Mouse (Mus musculus) CH12.LX (cell line): Measurements from ENCODE around the gene Cacna1a. TPM values are rescaled to one million over a fixed set of nuclear protein-coding genes. Genes with fewer than 3 reads are reported as not detected.

Source experiments
- DNase-seq: peaks from one replicate; pipeline ENCODE4 v3.0.0-alpha.2; 2013; ENCODE audit errors: extremely low read depth
- H3K27ac ChIP-seq: 2 replicates; pipeline ENCODE4 v1.5.1; 2012; ENCODE audit warnings: low read depth, mild to moderate bottlenecking, control low read depth, moderate library complexity; ENCODE audit not compliant: insufficient read depth
- H3K27me3 ChIP-seq: replicated peaks from 2 replicates; pipeline ENCODE3; 2012; ENCODE audit warnings: inconsistent platforms
- H3K36me3 ChIP-seq, 2 experiments: replicated peaks in 1 of 2; 2 replicates each; pipeline versions ENCODE3 to v1.6.1; 2012; ENCODE audit warnings: inconsistent platforms in 1 of 2, low read length in 1 of 2, mild to moderate bottlenecking in 1 of 2, mixed read lengths in 1 of 2, moderate library complexity in 1 of 2; ENCODE audit not compliant: control insufficient read depth in 1 of 2, insufficient read depth in 1 of 2
- H3K4me1 ChIP-seq, 2 experiments: 2 replicates each; pipeline ENCODE4 v1.6.1; 2012; ENCODE audit warnings: inconsistent platforms in 1 of 2, moderate library complexity in 1 of 2; ENCODE audit not compliant: insufficient read depth in 2 of 2, control insufficient read depth in 1 of 2
- H3K4me2 ChIP-seq: 2 replicates; pipeline ENCODE4 v1.6.1; 2012; ENCODE audit warnings: low read depth, mild to moderate bottlenecking, control low read depth; ENCODE audit not compliant: poor library complexity, insufficient read depth, severe bottlenecking
- H3K4me3 ChIP-seq, 3 experiments: fragments of 150-350 bp in 1 of 3; sonication (generic) in 1 of 3; replicated peaks in 1 of 3; 2 replicates each; pipeline versions ENCODE3 to v1.5.1; 2011 to 2012; ENCODE audit warnings: low read depth in 2 of 3, low read length in 2 of 3, mild to moderate bottlenecking in 2 of 3, moderate library complexity in 2 of 3, control low read depth in 1 of 3, improper control_type of control experiment in 1 of 3, inconsistent platforms in 1 of 3, mixed read lengths in 1 of 3; ENCODE audit not compliant: poor library complexity in 1 of 3
- H3K79me2 ChIP-seq: replicated peaks from 2 replicates; pipeline ENCODE4 v1.6.1; 2012; ENCODE audit warnings: mild to moderate bottlenecking, moderate library complexity; ENCODE audit not compliant: control insufficient read depth, poor library complexity, insufficient read depth, severe bottlenecking; ENCODE audit errors: extremely low read depth
- H3K9ac ChIP-seq: 2 replicates; pipeline ENCODE4 v1.6.1; 2012; ENCODE audit warnings: low read depth, mild to moderate bottlenecking, control low read depth, moderate library complexity; ENCODE audit not compliant: insufficient read depth
- H3K9me3 ChIP-seq: replicated peaks from 2 replicates; pipeline ENCODE3; 2012; ENCODE audit warnings: low read length, inconsistent platforms, mixed read lengths
- CHD1 ChIP-seq: IDR thresholded peaks from 2 replicates; pipeline ENCODE4 v1.6.1; 2012; ENCODE audit warnings: low read depth, low read length, improper control_type of control experiment, inconsistent platforms
- CHD2 ChIP-seq: IDR thresholded peaks from 2 replicates; pipeline ENCODE4 v1.6.1; 2011; ENCODE audit warnings: low read length, improper control_type of control experiment
- CTCF ChIP-seq, 2 experiments: IDR thresholded peaks in 1 of 2; conservative IDR thresholded peaks in 1 of 2; 2 replicates each; pipeline ENCODE4 v1.5.1; 2011 to 2012; ENCODE audit warnings: low read depth in 2 of 2, low read length in 2 of 2, improper control_type of control experiment in 1 of 2, inconsistent platforms in 1 of 2, mild to moderate bottlenecking in 1 of 2, moderate library complexity in 1 of 2
- E2F4 ChIP-seq: IDR thresholded peaks from 2 replicates; pipeline ENCODE4 v1.6.1; 2011; ENCODE audit warnings: low read depth, low read length, improper control_type of control experiment; ENCODE audit not compliant: insufficient replicate concordance
- EP300 ChIP-seq: IDR thresholded peaks from 2 replicates; pipeline ENCODE4 v1.6.1; 2011; ENCODE audit warnings: low read length, improper control_type of control experiment
- ETS1 ChIP-seq: conservative IDR thresholded peaks from 2 replicates; pipeline ENCODE4 v1.6.1; 2012; ENCODE audit warnings: low read depth, mild to moderate bottlenecking, inconsistent platforms, low read length, improper control_type of control experiment, moderate library complexity
- GABPA ChIP-seq: IDR thresholded peaks from 2 replicates; pipeline ENCODE4 v1.6.1; 2012; ENCODE audit warnings: low read depth, low read length, improper control_type of control experiment, inconsistent platforms; ENCODE audit not compliant: insufficient replicate concordance
- JUND ChIP-seq: conservative IDR thresholded peaks from 2 replicates; pipeline ENCODE4 v1.6.1; 2011; ENCODE audit warnings: low read depth, low read length, improper control_type of control experiment
- MAX ChIP-seq: IDR thresholded peaks from 2 replicates; pipeline ENCODE4 v1.6.1; 2011; ENCODE audit warnings: low read length, improper control_type of control experiment
- MXI1 ChIP-seq: IDR thresholded peaks from 2 replicates; pipeline ENCODE4 v1.6.1; 2011; ENCODE audit warnings: mild to moderate bottlenecking, low read depth, low read length, improper control_type of control experiment
- MYC ChIP-seq: IDR thresholded peaks from 2 replicates; pipeline ENCODE4 v1.6.1; 2011; ENCODE audit warnings: low read depth, mild to moderate bottlenecking, improper control_type of control experiment, low read length
- NRF1 ChIP-seq: IDR thresholded peaks from 2 replicates; pipeline ENCODE4 v1.6.1; 2014; ENCODE audit warnings: low read depth, mild to moderate bottlenecking, inconsistent platforms, low read length, improper control_type of control experiment, moderate library complexity
- PAX5 ChIP-seq: IDR thresholded peaks from 2 replicates; pipeline ENCODE4 v1.6.1; 2012; ENCODE audit warnings: low read length, inconsistent platforms, mixed read lengths
- SMC3 ChIP-seq: IDR thresholded peaks from 2 replicates; pipeline ENCODE4 v1.6.1; 2011; ENCODE audit warnings: low read depth, low read length, improper control_type of control experiment
- TBP ChIP-seq: conservative IDR thresholded peaks from 2 replicates; pipeline ENCODE4 v1.6.1; 2011; ENCODE audit warnings: low read depth, low read length, improper control_type of control experiment
- TCF12 ChIP-seq: IDR thresholded peaks from 2 replicates; pipeline ENCODE4 v1.6.1; 2014; ENCODE audit warnings: low read depth, mild to moderate bottlenecking, inconsistent platforms, low read length, improper control_type of control experiment
- UBTF ChIP-seq: IDR thresholded peaks from 2 replicates; pipeline ENCODE4 v1.6.1; 2012; ENCODE audit warnings: low read depth, mild to moderate bottlenecking, inconsistent platforms, low read length, improper control_type of control experiment, moderate library complexity
- USF1 ChIP-seq: IDR thresholded peaks from 2 replicates; pipeline ENCODE4 v1.6.1; 2014; ENCODE audit warnings: low read depth, mild to moderate bottlenecking, inconsistent platforms, low read length, improper control_type of control experiment
- ZKSCAN1 ChIP-seq: IDR thresholded peaks from 2 replicates; pipeline ENCODE4 v1.6.1; 2012; ENCODE audit warnings: low read depth, inconsistent platforms, low read length, improper control_type of control experiment, borderline replicate concordance
- dilution Hi-C: fragments of 300-500 bp; cut with MboI; formaldehyde crosslinking; loops from 2 replicates; pipeline ENCODE4 v1.14.3; 2020; ENCODE audit warnings: low sequenced_read_pairs; ENCODE audit not compliant: extremely low pct_unique_long_range_greater_than_20kb, extremely low pct_ligation_motif_present
- in situ Hi-C: fragments of 300-500 bp; cut with MboI; formaldehyde crosslinking; loops from 3 replicates; pipeline ENCODE4 v1.14.3; 2019; ENCODE audit warnings: low sequenced_read_pairs, low pct_ligation_motif_present, low pct_unique_long_range_greater_than_20kb, mixed read lengths
- polyA plus RNA-seq: library from polyadenylated mRNA; unstranded; fragments of >175 nt; gene quantifications from 2 replicates; pipeline ENCODE4 v1.2.1, GENCODE M21; 2012; ENCODE audit warnings: low read depth; ENCODE audit not compliant: insufficient read length
- total RNA-seq, 2 experiments: library from RNA; depleted of rRNA; stranded (reverse); fragments of 300-350 nt in 1 of 2; fragments of >200 nt in 1 of 2; gene quantifications; 2 replicates each; pipeline ENCODE4 v1.2.3; 2012 to 2014

The Cacna1a gene
- total and polyA plus RNA-seq, 3 experiments: 2.6 to 9.4 (median 6.9) TPM

GRCm38 (mm10) chr8:84349526-84349925 lies 38.7 kb upstream of the Cacna1a start:
- in situ Hi-C loops: loop anchor here (25.0 kb wide), 1 partner anchor 312 kb away; the partner anchor contains the start of genes Il27ra and Rln3
- dilution Hi-C loops: no loop called here
- peaks cover 5% of the 10 kb centered on the region for H3K9me3 ChIP-seq
- H3K27me3 ChIP-seq: peaks cover 81% of the 10 kb centered on the region
- no peak overlapping the region for H3K9ac ChIP-seq
- H3K36me3 ChIP-seq: no peaks in the 10 kb centered on the region
- no peak overlapping the region for H3K27ac ChIP-seq
- H3K4me2 ChIP-seq: no peak overlapping the region
- no peak overlapping the region for H3K4me3 ChIP-seq
- no peaks in the 10 kb centered on the region for H3K79me2 ChIP-seq
- TF ChIP-seq NRF1 (no peak), TCF12 (no peak), TBP (no peak), MXI1 (no peak), CHD1 (no peak), ZKSCAN1 (no peak), CTCF (conservative IDR thresholded peaks at IDR 0.05 in 1 of 2, IDR thresholded peaks at IDR 0.05 in 1 of 2; ENCODE audit: low read depth in 2 of 2, low read length in 2 of 2) (no peak), MAX (no peak), CHD2 (no peak)
- TF ChIP-seq, all 38 proteins: peak for 0
- peaks cover 4 to 7% of the 10 kb centered on the region in 2 experiments; a peak in 3 of 4 replicates for H3K4me1 ChIP-seq
- DNase-seq: no peak

- dilution Hi-C loops: no loop called here
- no peak for TF ChIP-seq PAX5
- TF ChIP-seq SMC3: no peak
- TF ChIP-seq GABPA: no peak
- no peak for TF ChIP-seq E2F4
- TF ChIP-seq USF1: no peak
- no peak for TF ChIP-seq UBTF
- TF ChIP-seq MYC: no peak
- TF ChIP-seq JUND: no peak
- no peak for TF ChIP-seq NRF1
- TF ChIP-seq EP300: no peak
- TF ChIP-seq MXI1: no peak
- no peak for TF ChIP-seq ETS1
- TF ChIP-seq, all 38 proteins: peak for 0
- Histone ChIP-seq H3K79me2 (no peaks in the 10 kb centered on the region), H3K4me3 (no peak overlapping the region), H3K9me3 (peaks cover 5% of the 10 kb centered on the region), H3K9ac (no peak overlapping the region), H3K27me3 (peaks cover 84% of the 10 kb centered on the region), H3K4me2 (no peak overlapping the region), H3K4me1 (peaks cover 4 to 7% of the 10 kb centered on the region in 2 experiments; a peak in 3 of 4 replicates), H3K27ac (no peak overlapping the region), H3K36me3 (no peaks in the 10 kb centered on the region)
- in situ Hi-C loops: loop anchor here (25.0 kb wide), 1 partner anchor 139 kb away; no protein-coding TSS in a partner anchor
- DNase-seq: no peak
Observed at GRCm38 (mm10) chr8:84350960-84351359, 37.3 kb upstream of the Cacna1a start.
